Mouse (Mus musculus) layer of hippocampus, postnatal 25 days (tissue): ENCODE data around the gene Nek9. TPM values are rescaled to one million over a fixed set of nuclear protein-coding genes. Genes with fewer than 3 reads are reported as not detected.

Experiments used
- DNase-seq, 2 experiments: peaks; one replicate each; pipeline ENCODE4 v3.0.0; 2022; ENCODE audit warnings: mixed read lengths in 2 of 2, low spot score in 1 of 2; ENCODE audit errors: extremely low spot score in 1 of 2
- total RNA-seq, 2 experiments: library from RNA; stranded (reverse); gene quantifications; 2 replicates each; pipeline ENCODE4 v1.2.3; 2021

The Nek9 gene
- 10 to 100 TPM; 31.8 to 31.9 TPM for total RNA-seq

- DNase-seq = peak; percentile 91 to 94
These were observed at the start of gene Nek9 for GRCm38 (mm10) chr12:85339243-85339729. Gene Nek9, minus strand, starts transcription at chr12:85339362.

GRCm38 (mm10) chr12:85385995-85386375 is 46.8 kb upstream of the Nek9 start:
- no peak for DNase-seq

- DNase-seq = no peak
These were observed 46.3 kb upstream of the Nek9 start for GRCm38 (mm10) chr12:85385329-85385994.

GRCm38 (mm10) chr12:85382761-85383680 is 43.9 kb upstream of the Nek9 start:
- DNase-seq = no peak

DNA sequence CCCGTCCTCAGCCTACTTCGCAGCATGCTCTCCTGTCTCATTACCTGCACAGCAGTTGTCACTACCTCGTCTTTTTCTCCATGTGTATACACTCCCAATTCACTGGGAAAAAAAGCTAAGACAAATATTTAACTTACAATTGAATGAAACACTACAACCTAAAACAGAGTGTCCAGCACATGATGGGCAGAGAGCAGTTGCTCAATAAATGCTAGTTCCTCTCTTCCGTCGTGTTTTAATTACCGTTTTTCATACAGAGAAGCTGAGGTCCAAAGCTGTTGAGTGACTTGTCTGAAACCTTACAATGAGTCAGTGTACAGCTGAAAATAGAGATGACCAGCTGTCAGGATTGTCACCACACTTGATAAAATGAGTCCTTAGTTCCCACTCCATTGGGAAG is 42.4 kb upstream of the Nek9 start:
- DNase-seq = no peak

GRCm38 (mm10) chr12:85380942-85381341 is 41.8 kb upstream of the Nek9 start:
- DNase-seq = no peak

DNA sequence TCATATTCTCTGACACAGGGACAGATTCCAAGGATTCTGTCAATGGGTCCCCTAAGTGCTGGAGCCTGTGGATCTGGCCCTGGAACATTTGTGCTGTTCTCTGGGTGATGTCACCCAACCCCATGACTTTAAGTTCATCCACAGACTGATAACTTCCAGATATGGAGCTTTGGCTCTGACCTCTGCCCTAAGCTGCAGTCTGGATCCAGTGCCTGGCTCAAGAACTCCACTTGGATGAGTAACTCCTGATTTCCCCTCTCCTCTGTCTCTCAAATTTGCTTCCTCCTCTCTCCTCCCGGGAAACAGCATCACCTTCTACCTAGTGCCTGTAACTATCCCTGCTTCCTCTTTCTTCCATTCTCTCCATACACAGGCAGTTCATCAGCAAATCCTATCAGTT is 41.1 kb upstream of the Nek9 start:
- DNase-seq = no peak

GRCm38 (mm10) chr12:85378271-85378670 is 39.1 kb upstream of the Nek9 start:
- no peak for DNase-seq

DNA sequence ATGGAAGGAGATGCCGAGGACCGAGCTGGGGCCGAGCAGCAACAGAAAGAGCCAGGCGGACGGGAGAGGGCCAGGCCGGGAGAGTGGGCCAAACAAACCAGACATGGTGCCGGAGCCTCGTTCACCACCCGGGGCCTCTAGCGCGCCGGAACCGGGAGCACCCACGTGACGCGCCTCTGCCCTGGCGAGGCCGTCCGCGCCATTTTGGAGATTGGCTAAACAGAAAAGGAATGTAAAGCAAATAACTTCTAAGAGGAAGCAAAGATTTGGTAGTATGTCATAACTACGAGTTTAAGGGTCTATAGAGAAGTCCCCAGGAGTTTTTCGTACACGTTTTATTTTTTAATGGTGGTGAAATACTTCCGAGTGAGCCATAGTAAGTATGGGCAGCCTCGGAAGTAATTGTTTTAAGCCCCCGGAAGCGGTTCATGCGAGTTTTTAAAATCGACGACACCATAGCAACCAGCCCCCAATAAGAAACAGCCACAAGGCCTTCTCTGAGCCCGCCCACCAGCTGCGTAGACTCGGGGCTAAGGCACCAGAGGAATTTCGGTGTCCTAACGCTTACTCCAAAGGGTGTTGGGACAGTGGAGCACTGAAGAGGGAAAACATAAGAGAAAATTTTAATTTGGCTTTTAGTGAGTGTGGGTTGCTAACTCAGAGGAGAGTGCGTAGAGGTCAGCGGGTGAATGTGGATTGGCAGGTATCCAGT is 35.6 kb upstream of the Nek9 start, which contains the start of gene Tmed10:
Gene Tmed10 (minus strand): TSS at position 287 of the 712 bp plus-strand sequence.
- peak; percentile 77 for DNase-seq

GRCm38 (mm10) chr12:85373591-85374560 is 34.7 kb upstream of the Nek9 start:
- peak; percentile 54 to 65 for DNase-seq

GRCm38 (mm10) chr12:85372068-85372665 is 33.0 kb upstream of the Nek9 start:
- no peak for DNase-seq

GRCm38 (mm10) chr12:85368441-85369063 is 29.4 kb upstream of the Nek9 start:
- DNase-seq = no peak

- no peak for DNase-seq
These were observed 27.1 kb upstream of the Nek9 start for GRCm38 (mm10) chr12:85366271-85366670.

DNA sequence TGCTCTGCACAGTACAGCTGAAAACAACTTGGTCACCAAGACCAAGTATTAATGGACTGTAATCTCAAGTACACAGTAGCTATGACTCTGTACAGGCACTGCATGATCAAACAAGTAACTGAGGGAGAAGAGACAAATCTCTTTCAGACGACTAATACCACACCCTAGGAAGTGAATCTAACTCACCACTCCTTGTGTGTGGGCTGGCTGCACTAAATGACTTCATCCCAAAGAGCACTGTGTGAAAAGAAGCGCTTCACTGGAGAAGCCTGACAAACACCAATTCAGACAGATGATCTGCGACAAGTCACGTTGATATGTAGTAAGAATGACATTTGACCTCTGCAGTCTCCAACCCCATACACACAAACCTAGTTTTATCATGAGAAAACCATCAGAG is 23.3 kb upstream of the Nek9 start:
- DNase-seq = no peak

- no peak for DNase-seq
These were observed 22.4 kb upstream of the Nek9 start for GRCm38 (mm10) chr12:85361580-85361979.

DNA sequence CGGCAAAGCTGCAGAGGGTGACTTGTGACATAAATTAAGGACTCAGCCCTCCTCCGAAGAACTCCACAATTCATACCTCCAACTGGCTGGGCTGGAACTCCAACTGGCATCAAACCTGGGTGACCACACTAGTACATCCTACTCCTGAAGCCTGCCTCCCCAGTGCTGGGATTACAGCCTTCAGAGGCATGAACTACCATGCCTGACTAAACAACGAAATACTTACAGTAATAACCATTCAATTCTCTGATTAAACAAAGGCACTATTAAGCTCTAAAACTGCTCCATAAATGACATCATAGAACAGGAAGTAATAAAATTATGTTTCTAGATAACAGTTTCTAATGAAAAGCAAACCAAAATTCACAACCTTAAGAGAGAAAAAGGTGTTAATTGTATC is 22.0 kb upstream of the Nek9 start:
- DNase-seq = no peak

DNA sequence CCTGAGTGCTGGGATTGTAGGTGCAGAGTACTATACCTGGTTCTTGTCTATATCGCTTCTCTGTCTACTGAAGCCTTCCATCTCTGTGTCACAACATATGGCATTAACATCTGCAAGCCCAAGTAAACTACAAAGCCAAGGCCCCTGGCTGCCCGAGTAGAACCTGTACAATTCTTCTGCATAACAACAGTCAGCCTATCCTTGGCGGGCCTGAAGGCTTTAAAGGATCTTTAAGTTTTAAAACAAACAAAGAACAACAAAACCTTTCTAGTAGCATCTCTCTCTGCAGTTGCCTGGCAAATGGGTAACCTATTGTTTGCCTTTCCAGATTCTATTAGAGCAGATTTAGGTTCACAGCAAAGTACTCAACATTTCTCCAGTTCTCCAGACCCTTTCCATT is 14.9 kb upstream of the Nek9 start:
- no peak for DNase-seq

- DNase-seq = peak; percentile 32 to 36
These were observed 11.5 kb upstream of the Nek9 start for GRCm38 (mm10) chr12:85350407-85351232.
